Mouse (Mus musculus): Measurements from ENCODE around the gene Elk4. TPM values are rescaled to one million over a fixed set of nuclear protein-coding genes. Genes with fewer than 3 reads are reported as not detected.

Gene Elk4
- total and polyA plus RNA-seq, 2 experiments: 17.2 to 39.4 TPM

DNA sequence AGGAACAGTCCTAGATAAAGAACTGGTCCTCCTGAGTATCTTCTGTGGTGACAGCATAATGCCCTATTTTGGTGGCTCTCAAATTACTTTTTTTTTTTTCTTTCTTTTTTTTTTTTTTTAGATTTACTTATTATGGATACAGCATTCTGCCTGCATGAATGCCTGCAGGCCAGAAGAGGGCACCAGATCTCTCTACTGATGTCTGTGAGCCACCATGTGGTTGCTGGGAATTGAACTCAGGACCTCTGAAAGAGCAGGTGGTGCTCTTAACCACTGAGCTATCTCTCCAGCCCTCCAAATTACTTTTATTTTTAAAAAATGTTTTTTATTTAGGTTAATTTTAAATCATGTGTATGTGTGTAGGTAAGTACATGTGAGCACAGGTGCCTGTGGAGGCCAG is 6.9 kb upstream of the Elk4 start:
- Histone ChIP-seq H3K79me2 (ENCODE audit: control insufficient read depth, insufficient read depth, low read length) (no peaks in the 10 kb centered on the region), H3K27me3 (ENCODE audit: control insufficient read depth, insufficient read depth, low read length) (no peaks in the 10 kb centered on the region), H3K36me3 (ENCODE audit: control insufficient read depth, insufficient read depth, low read length) (no peaks in the 10 kb centered on the region), H3K27ac (replicated peaks; ENCODE audit: insufficient read depth, low read depth, low read length) (no peak overlapping the region), H3K4me3 (ENCODE audit: insufficient read depth, low read depth, low read length) (no peak overlapping the region), H3K9ac (ENCODE audit: low read depth, low read length) (no peak overlapping the region), H3K4me1 (ENCODE audit: control insufficient read depth, insufficient read depth, low read length) (no peaks in the 10 kb centered on the region)
- TF ChIP-seq CTCF (IDR thresholded peaks at IDR 0.05; ENCODE audit: low read depth, low read length) (peak; percentile 52), POLR2A (IDR thresholded peaks at IDR 0.05; ENCODE audit: extremely low read depth, insufficient read depth, low read length) (no peak)
- DNase-seq (ENCODE audit: extremely low read depth, low read depth, low spot score): no peak

DNA sequence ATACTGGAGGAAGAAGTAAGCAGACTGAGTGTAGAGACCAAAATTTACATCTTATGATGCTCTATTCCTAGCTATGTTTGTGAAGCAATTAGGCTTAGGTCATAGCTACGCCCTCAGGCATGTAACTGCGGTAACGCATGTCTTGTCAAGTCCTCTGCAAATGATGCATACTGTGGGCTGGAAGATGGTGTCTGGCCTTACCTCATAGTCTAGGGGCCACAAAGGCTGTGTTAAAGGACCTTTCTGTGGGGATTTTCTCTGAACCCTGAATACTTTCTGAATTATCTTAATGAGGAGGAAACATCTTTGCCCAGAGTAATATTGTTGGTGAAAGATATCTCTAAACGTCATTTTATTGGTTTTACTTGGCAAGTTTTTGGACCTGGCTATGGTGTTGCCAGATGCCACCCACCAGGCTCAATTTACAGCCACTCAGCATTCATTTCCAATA is 5.5 kb upstream of the Elk4 start:
- Histone ChIP-seq H3K36me3 (ENCODE audit: control insufficient read depth, insufficient read depth, low read length) (no peaks in the 10 kb centered on the region), H3K27me3 (ENCODE audit: control insufficient read depth, insufficient read depth, low read length) (no peaks in the 10 kb centered on the region), H3K27ac (replicated peaks; ENCODE audit: insufficient read depth, low read depth, low read length) (no peak overlapping the region), H3K79me2 (ENCODE audit: control insufficient read depth, insufficient read depth, low read length) (no peaks in the 10 kb centered on the region), H3K9ac (ENCODE audit: low read depth, low read length) (no peak overlapping the region), H3K4me1 (ENCODE audit: control insufficient read depth, insufficient read depth, low read length) (peaks cover 4% of the 10 kb centered on the region), H3K4me3 (ENCODE audit: insufficient read depth, low read depth, low read length) (no peak overlapping the region)
- 85% methylated on average over 4 of the region's 4 CpGs for WGBS
- TF ChIP-seq CTCF (IDR thresholded peaks at IDR 0.05; ENCODE audit: low read depth, low read length): no peak
- no peak for TF ChIP-seq POLR2A (IDR thresholded peaks at IDR 0.05; ENCODE audit: extremely low read depth, insufficient read depth, low read length)
- DNase-seq (ENCODE audit: extremely low read depth, low read depth, low spot score): no peak

DNA sequence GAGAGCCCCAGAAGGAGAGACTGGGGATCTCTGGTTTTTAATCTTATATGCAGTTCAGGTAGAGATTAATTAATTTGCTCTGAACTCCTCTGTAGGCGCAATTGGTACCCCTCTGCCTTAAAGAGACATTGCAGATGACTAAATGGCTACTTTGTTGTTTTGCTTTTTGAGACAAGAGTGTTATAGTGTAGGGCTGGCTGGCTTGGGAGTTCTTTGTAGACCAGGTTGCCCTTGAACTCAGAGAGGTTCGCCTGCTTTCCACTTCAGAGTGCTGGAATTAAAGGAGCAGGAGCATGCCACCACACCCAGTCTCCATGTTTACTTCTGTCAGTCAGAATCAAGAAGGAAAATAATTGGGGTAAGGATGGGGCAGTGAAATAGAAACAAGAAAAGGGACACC is 4.3 kb upstream of the Elk4 start:
- DNase-seq (ENCODE audit: extremely low read depth, low read depth, low spot score): no peak
- Histone ChIP-seq H3K27ac (replicated peaks; ENCODE audit: insufficient read depth, low read depth, low read length) (no peak overlapping the region), H3K79me2 (ENCODE audit: control insufficient read depth, insufficient read depth, low read length) (no peaks in the 10 kb centered on the region), H3K36me3 (ENCODE audit: control insufficient read depth, insufficient read depth, low read length) (no peaks in the 10 kb centered on the region), H3K27me3 (ENCODE audit: control insufficient read depth, insufficient read depth, low read length) (no peaks in the 10 kb centered on the region), H3K9ac (ENCODE audit: low read depth, low read length) (no peak overlapping the region), H3K4me1 (ENCODE audit: control insufficient read depth, insufficient read depth, low read length) (peaks cover 4% of the 10 kb centered on the region), H3K4me3 (ENCODE audit: insufficient read depth, low read depth, low read length) (no peak overlapping the region)
- WGBS: 82% methylated on average over 2 of the region's 2 CpGs
- TF ChIP-seq POLR2A (IDR thresholded peaks at IDR 0.05; ENCODE audit: extremely low read depth, insufficient read depth, low read length): no peak
- TF ChIP-seq CTCF (IDR thresholded peaks at IDR 0.05; ENCODE audit: low read depth, low read length): no peak

DNA sequence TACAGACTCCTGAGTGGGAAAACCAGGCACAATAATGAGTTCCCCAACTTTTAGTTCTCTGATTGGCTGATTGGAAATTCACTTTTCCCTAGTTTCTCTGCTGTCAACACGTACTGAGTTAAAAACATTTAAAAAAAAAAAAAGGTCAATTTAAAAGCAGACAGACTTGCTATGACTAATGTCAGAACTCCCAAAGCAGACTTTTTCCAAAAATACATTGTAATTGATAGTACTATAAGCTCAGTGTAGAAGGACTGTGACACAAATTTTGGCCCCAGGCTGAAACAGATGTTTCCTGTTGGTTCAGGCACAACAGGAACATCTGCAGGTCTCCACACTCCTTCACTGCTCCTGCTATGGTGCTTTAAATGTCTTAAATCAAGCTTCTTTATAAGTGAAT is 3.6 kb upstream of the Elk4 start:
- 56% methylated on average over 1 of the region's 1 CpGs for WGBS
- TF ChIP-seq CTCF (IDR thresholded peaks at IDR 0.05; ENCODE audit: low read depth, low read length): no peak
- TF ChIP-seq POLR2A (IDR thresholded peaks at IDR 0.05; ENCODE audit: extremely low read depth, insufficient read depth, low read length): no peak
- no peak overlapping the region for H3K9ac ChIP-seq (ENCODE audit: low read depth, low read length)
- H3K4me3 ChIP-seq (ENCODE audit: insufficient read depth, low read depth, low read length): no peak overlapping the region
- no peak overlapping the region for H3K27ac ChIP-seq (replicated peaks; ENCODE audit: insufficient read depth, low read depth, low read length)
- H3K27me3 ChIP-seq (ENCODE audit: control insufficient read depth, insufficient read depth, low read length): no peaks in the 10 kb centered on the region
- peaks cover 4% of the 10 kb centered on the region for H3K4me1 ChIP-seq (ENCODE audit: control insufficient read depth, insufficient read depth, low read length)
- DNase-seq (ENCODE audit: extremely low read depth, low read depth, low spot score): no peak
- no peaks in the 10 kb centered on the region for H3K36me3 ChIP-seq (ENCODE audit: control insufficient read depth, insufficient read depth, low read length)
- H3K79me2 ChIP-seq (ENCODE audit: control insufficient read depth, insufficient read depth, low read length): peaks cover 3% of the 10 kb centered on the region; the same call in 1 of the 2 replicates

DNA sequence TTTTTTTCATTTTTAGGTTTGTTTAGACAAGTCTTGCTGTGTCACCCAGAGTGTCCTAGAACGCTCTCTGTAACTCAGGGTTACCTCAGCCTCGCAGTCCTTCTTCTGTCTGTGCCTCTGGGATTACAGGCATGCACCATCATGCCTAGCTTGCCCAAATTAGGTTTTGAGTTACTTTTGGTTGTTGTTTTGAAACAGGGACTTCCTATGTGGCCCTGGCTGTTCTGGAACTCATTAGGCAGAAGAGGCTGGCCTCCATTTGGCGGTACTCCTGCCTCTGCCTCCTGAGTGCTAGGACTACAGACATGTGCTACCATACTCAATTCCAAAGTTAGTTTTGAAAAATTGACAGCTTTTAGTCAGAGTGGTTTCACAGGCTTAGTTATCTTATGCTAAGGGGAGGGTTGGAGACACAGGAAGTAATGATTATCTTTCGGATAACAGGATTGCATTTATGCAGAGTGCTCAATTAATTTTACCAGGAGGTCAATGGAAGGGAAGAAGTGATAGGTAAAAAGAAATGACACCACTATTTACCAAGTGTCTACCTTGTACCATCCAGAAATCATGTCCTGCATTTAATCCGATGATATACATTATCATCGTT is 2.7 kb upstream of the Elk4 start:
- Histone ChIP-seq H3K9ac (ENCODE audit: low read depth, low read length) (no peak overlapping the region), H3K27ac (replicated peaks; ENCODE audit: insufficient read depth, low read depth, low read length) (no peak overlapping the region), H3K27me3 (ENCODE audit: control insufficient read depth, insufficient read depth, low read length) (no peaks in the 10 kb centered on the region), H3K79me2 (ENCODE audit: control insufficient read depth, insufficient read depth, low read length) (peaks cover 8% of the 10 kb centered on the region; the same call in 1 of the 2 replicates), H3K36me3 (ENCODE audit: control insufficient read depth, insufficient read depth, low read length) (no peaks in the 10 kb centered on the region), H3K4me1 (ENCODE audit: control insufficient read depth, insufficient read depth, low read length) (peaks cover 10% of the 10 kb centered on the region), H3K4me3 (ENCODE audit: insufficient read depth, low read depth, low read length) (no peak overlapping the region)
- no peak for TF ChIP-seq POLR2A (IDR thresholded peaks at IDR 0.05; ENCODE audit: extremely low read depth, insufficient read depth, low read length)
- TF ChIP-seq CTCF (IDR thresholded peaks at IDR 0.05; ENCODE audit: low read depth, low read length): no peak
- no peak for DNase-seq (ENCODE audit: extremely low read depth, low read depth, low spot score)
- WGBS: 92% methylated on average over 6 of the region's 6 CpGs

DNA sequence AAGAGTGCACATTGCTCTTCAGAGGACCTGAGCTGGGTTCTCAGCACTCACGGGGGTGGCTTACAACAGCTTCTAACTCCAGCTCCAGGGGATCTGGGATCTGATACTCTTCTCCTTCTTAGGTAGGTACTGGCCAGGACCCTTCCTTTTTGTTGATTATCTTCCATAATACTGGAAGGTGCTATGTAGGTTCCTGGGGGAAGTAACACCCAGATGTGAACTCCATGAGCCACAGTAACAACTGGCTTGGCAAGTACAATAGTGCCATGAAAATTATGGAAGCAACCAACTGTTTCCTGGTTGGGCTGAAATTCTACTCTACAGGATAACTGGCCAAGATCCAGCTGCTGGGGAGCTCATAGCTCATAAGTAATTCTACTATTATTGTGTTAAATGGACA is 1.9 kb upstream of the Elk4 start:
- Histone ChIP-seq H3K4me1 (ENCODE audit: control insufficient read depth, insufficient read depth, low read length) (peaks cover 16% of the 10 kb centered on the region), H3K79me2 (ENCODE audit: control insufficient read depth, insufficient read depth, low read length) (peaks cover 8% of the 10 kb centered on the region; the same call in 1 of the 2 replicates), H3K9ac (ENCODE audit: low read depth, low read length) (no peak overlapping the region), H3K27ac (replicated peaks; ENCODE audit: insufficient read depth, low read depth, low read length) (no peak overlapping the region), H3K4me3 (ENCODE audit: insufficient read depth, low read depth, low read length) (no peak overlapping the region), H3K27me3 (ENCODE audit: control insufficient read depth, insufficient read depth, low read length) (no peaks in the 10 kb centered on the region), H3K36me3 (ENCODE audit: control insufficient read depth, insufficient read depth, low read length) (no peaks in the 10 kb centered on the region)
- WGBS: 95% methylated on average over 1 of the region's 1 CpGs
- DNase-seq (ENCODE audit: extremely low read depth, low read depth, low spot score): no peak
- TF ChIP-seq POLR2A (IDR thresholded peaks at IDR 0.05; ENCODE audit: extremely low read depth, insufficient read depth, low read length) (no peak), CTCF (IDR thresholded peaks at IDR 0.05; ENCODE audit: low read depth, low read length) (no peak)
